Mouse (Mus musculus) activated CD4-positive, CD25-positive, alpha-beta regulatory T cell, adult 4 months (primary cell): ENCODE measurements around the gene Ccdc113. TPM values are rescaled to one million over a fixed set of nuclear protein-coding genes. Genes with fewer than 3 reads are reported as not detected.

ENCODE experiments used
- ATAC-seq: one replicate; pipeline ENCODE4 v1.8.0; 2017
- polyA plus RNA-seq, 2 experiments: library from polyadenylated mRNA; unstranded; fragments of 100-300 nt; shearing (Covaris generic); gene quantifications; one replicate each; pipeline ENCODE4 v1.2.1; 2017

Gene Ccdc113
- polyA plus RNA-seq, 2 experiments from 2014 or later = not detected

- no peak for ATAC-seq
Observed at GRCm38 (mm10) chr8:95607210-95607609, 73.3 kb downstream of the Ccdc113 start.

Other genes starting within 250 kb of the Ccdc113 start
- gene Cngb1, start 227.5 kb upstream of the Ccdc113 start, polyA plus RNA-seq = under 1 TPM in 1 of 2 experiments, not detected in 1; 0.22 TPM
- not detected for gene Tepp, start 223.5 kb upstream of the Ccdc113 start, polyA plus RNA-seq
- 1 to 10 TPM; 3.2 to 4.5 TPM for gene Zfp319, start 202.1 kb upstream of the Ccdc113 start, polyA plus RNA-seq
- gene Usb1, start 201.8 kb upstream of the Ccdc113 start, polyA plus RNA-seq = 10 to 100 TPM; 51.4 to 65.4 TPM
- gene Mmp15, start 181.8 kb upstream of the Ccdc113 start, polyA plus RNA-seq = 1 to 10 TPM in 1 of 2 experiments, under 1 TPM in 1; 0.95 to 1.6 TPM
- 10 to 100 TPM; 65.2 to 66.9 TPM for gene Cfap20, start 99.2 kb upstream of the Ccdc113 start, polyA plus RNA-seq
- 10 to 100 TPM; 13.9 to 14.2 TPM for gene Csnk2a2, start 44.0 kb upstream of the Ccdc113 start, polyA plus RNA-seq
- gene Prss54, start 42.3 kb downstream of the Ccdc113 start, polyA plus RNA-seq = not detected
- gene Gins3, start 99.4 kb downstream of the Ccdc113 start, polyA plus RNA-seq = 10 to 100 TPM in 1 of 2 experiments, 1 to 10 TPM in 1; 7.0 to 10.1 TPM
- under 1 TPM in 1 of 2 experiments, not detected in 1; 0.97 TPM for gene Ndrg4, start 142.9 kb downstream of the Ccdc113 start, polyA plus RNA-seq
- 10 to 100 TPM in 1 of 2 experiments, 1 to 10 TPM in 1; 6.2 to 11.7 TPM for gene Setd6, start 181.8 kb downstream of the Ccdc113 start, polyA plus RNA-seq